In the genomic region with DNA sequence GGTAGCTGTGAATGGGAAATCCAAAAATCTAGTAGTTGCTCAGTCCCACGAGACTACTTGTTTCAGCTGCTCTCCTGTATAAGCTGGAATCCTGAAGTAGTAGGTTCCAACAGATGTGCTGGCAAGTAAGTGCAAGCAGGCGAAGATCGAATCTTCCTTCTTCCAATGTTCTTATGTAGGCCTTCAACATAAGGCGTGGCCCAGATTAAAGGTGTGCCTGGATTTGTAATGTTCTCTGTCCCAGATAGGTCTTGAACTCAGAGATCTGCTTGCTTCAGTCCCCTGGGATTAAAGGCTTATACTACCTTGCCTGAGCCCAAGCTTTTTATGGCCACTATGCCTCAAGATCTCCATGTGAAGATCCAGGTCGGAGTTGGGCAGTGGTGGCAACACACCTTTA, we compare ENCODE assay signal across 32 mouse cellular contexts. TPM values are rescaled to one million over a fixed set of nuclear protein-coding genes. Genes with fewer than 3 reads are reported as not detected.
"Had no signal": no experiment of that assay in that cellular context is flagged by ENCODE, and none has a peak within 500 bp of the region (broad histone marks: within the 10 kb centered on the region; RNA-seq: fewer than 3 reads in every experiment).

Gene D7Ertd443e, minus strand, starts transcription at position 101 of the 400 bp plus-strand sequence.

- H3K36me3 ChIP-seq: limb, embryonic 10.5 days; limb, embryonic 12.5 days; limb, embryonic 13.5 days; limb, embryonic 15.5 days; liver, embryonic 12.5 days; liver, embryonic 13.5 days; liver, embryonic 15.5 days; lung, embryonic 15.5 days; midbrain, embryonic 10.5 days; midbrain, embryonic 12.5 days; midbrain, embryonic 13.5 days; midbrain, embryonic 15.5 days had no signal

- H3K27me3 ChIP-seq: limb, embryonic 12.5 days; limb, embryonic 13.5 days; limb, embryonic 15.5 days; liver, embryonic 12.5 days; liver, embryonic 13.5 days; liver, embryonic 15.5 days; lung, embryonic 15.5 days; megakaryocyte, embryonic 14.5 days; midbrain, embryonic 12.5 days; midbrain, embryonic 13.5 days; midbrain, embryonic 15.5 days had no signal

- DNase-seq: left cerebral cortex, postnatal 4 days; liver; liver, embryonic 13.5 days; liver, postnatal 0 days; lung, adult 18-20 months; lung, adult 2 months; lung, embryonic 14.5 days; lung, postnatal 10 days; lung, postnatal 14 days; lung, postnatal 36 days; lung, postnatal 4 days; midbrain, embryonic 14.5 days had no signal

- H3K27ac ChIP-seq: left cerebral cortex, adult 2 months; limb, embryonic 10.5 days; limb, embryonic 12.5 days; limb, embryonic 13.5 days; limb, embryonic 15.5 days; liver, embryonic 12.5 days; liver, embryonic 13.5 days; liver, embryonic 14.5 days; liver, embryonic 15.5 days; lung, embryonic 15.5 days; macrophage; midbrain, embryonic 10.5 days; midbrain, embryonic 12.5 days; midbrain, embryonic 13.5 days; midbrain, embryonic 15.5 days had no signal

- H3K4me3 ChIP-seq: left cerebral cortex, adult 2 months; limb, embryonic 10.5 days; limb, embryonic 12.5 days; limb, embryonic 13.5 days; limb, embryonic 15.5 days; liver, embryonic 12.5 days; liver, embryonic 13.5 days; liver, embryonic 15.5 days; lung, embryonic 15.5 days; megakaryocyte, embryonic 14.5 days; midbrain, embryonic 10.5 days; midbrain, embryonic 12.5 days; midbrain, embryonic 13.5 days; midbrain, embryonic 15.5 days; myocyte had no signal

- H3K4me1 ChIP-seq: liver, embryonic 12.5 days; liver, embryonic 13.5 days; liver, embryonic 15.5 days; megakaryocyte, embryonic 14.5 days; midbrain, embryonic 10.5 days; midbrain, embryonic 12.5 days; midbrain, embryonic 13.5 days; midbrain, embryonic 15.5 days had no signal

RNA-seq across cellular contexts. Expression of gene D7Ertd443e, which starts in this region (rescaled TPM):
- polyA plus RNA-seq: limb, embryonic 10.5 days; liver, adult 2 months; liver, embryonic 11.5 days; liver, embryonic 12.5 days; liver, embryonic 13.5 days; liver, embryonic 15.5 days; liver, embryonic 16.5 days; liver, postnatal 0 days; macrophage; midbrain, embryonic 10.5 days; midbrain, embryonic 11.5 days; midbrain, embryonic 12.5 days had no signal
